Mouse (Mus musculus): ENCODE data around the gene Hdac9.

- TF ChIP-seq TAL1 (IDR thresholded peaks at IDR 0.05; ENCODE audit: low read length) (no peak), GATA1 (IDR thresholded peaks at IDR 0.05; ENCODE audit: low read length) (no peak)
These were observed 455.2 kb downstream of the Hdac9 start for GRCm38 (mm10) chr12:34461728-34462127.
